ENCODE assay signal across 28 mouse cellular contexts in the genomic region with DNA sequence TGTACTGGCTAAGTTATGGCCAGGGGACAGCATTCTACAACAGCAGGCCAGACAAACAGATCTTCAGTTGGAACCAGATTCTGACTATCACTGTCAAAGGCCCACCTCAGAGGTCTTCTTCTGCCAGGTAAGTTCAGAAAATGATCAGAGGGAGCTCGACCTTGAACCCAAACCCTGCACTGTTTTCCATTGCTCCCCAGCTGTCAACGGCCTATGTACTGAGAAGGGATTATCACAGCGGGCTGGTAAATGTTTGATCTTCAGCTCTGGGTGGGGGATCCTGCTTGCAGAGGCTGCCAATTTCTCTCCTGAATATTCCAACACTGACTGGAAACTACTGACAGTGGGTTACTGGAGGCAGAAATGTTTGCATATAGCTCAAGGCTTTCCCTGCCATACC. TPM values are rescaled to one million over a fixed set of nuclear protein-coding genes. Genes with fewer than 3 reads are reported as not detected.
DNase-seq lines count a peak whose midpoint lies in the region; ATAC-seq and TF ChIP-seq lines count a peak whose summit lies in the region.
"Had no signal": no experiment of that assay in that cellular context is flagged by ENCODE, and none has a peak within 500 bp of the region (broad histone marks: within the 10 kb centered on the region; RNA-seq: fewer than 3 reads in every experiment).

No protein-coding gene starts in this region.

- no peak overlapping the region for H3K4me3 ChIP-seq in kidney, adult 2 months (ENCODE audit: insufficient read depth, low read depth, low read length)
- no peak overlapping the region for H3K4me3 ChIP-seq in kidney, embryonic 15.5 days (replicated peaks)
- H3K4me3 ChIP-seq in liver, embryonic 16.5 days (ENCODE audit: low read depth, low read length) = no peak overlapping the region
- H3K4me3 ChIP-seq: hindbrain, embryonic 15.5 days; limb, embryonic 10.5 days; limb, embryonic 15.5 days had no signal

- no peaks in the 10 kb centered on the region for H3K36me3 ChIP-seq in kidney, adult 2 months (ENCODE audit: control insufficient read depth, insufficient read depth, low read length)
- no peaks in the 10 kb centered on the region for H3K36me3 ChIP-seq in kidney, embryonic 15.5 days
- no peaks in the 10 kb centered on the region for H3K36me3 ChIP-seq in liver, embryonic 16.5 days (ENCODE audit: control insufficient read depth, insufficient read depth)
- H3K36me3 ChIP-seq: hindbrain, embryonic 15.5 days; limb, embryonic 10.5 days; limb, embryonic 15.5 days had no signal

- no peak; the same call in 1 of the 2 replicates for ATAC-seq in kidney, embryonic 15.5 days (replicated peaks; ENCODE audit: low FRiP score)
- peak; percentile 77 for ATAC-seq in liver, embryonic 16.5 days (ENCODE audit: low read depth)
- ATAC-seq: CD4-positive, CD25-positive, alpha-beta regulatory T cell, adult 4 months; forebrain, embryonic 14.5 days; inflammation-experienced regulatory T-cells, adult 6 months had no signal

- intact Hi-C loops in left cerebral cortex, postnatal 10 days (cut with DNase I) = loop anchor here (5.0 to 10.0 kb wide), 2 partner anchors 739 to 942 kb away; no protein-coding TSS in a partner anchor

- no peak for TF ChIP-seq POLR2A in kidney, adult 2 months (IDR thresholded peaks at IDR 0.05; ENCODE audit: low read depth, low read length)

- peak overlapping the region; percentile 59; the same call in 1 of the 2 replicates for H3K27ac ChIP-seq in kidney, adult 2 months (ENCODE audit: insufficient read depth, low read depth, low read length)
- no peak overlapping the region for H3K27ac ChIP-seq in kidney, embryonic 15.5 days
- no peak overlapping the region for H3K27ac ChIP-seq in liver, embryonic 16.5 days (ENCODE audit: low read length)
- H3K27ac ChIP-seq: hindbrain, embryonic 15.5 days; kidney, postnatal 0 days; limb, embryonic 10.5 days; limb, embryonic 15.5 days; stomach, postnatal 0 days had no signal

- WGBS in kidney, adult 2 months = 47% methylated on average over 3 of the region's 3 CpGs
- 78% methylated on average over 3 of the region's 3 CpGs for WGBS in kidney, embryonic 15.5 days
- 30% methylated on average over 3 of the region's 3 CpGs for WGBS in liver, embryonic 16.5 days (ENCODE audit: insufficient replicate concordance)

- no peaks in the 10 kb centered on the region for H3K9me3 ChIP-seq in kidney, embryonic 15.5 days (replicated peaks)
- no peaks in the 10 kb centered on the region for H3K9me3 ChIP-seq in liver, embryonic 16.5 days (replicated peaks; ENCODE audit: control insufficient read depth, low read length)
- H3K9me3 ChIP-seq: hindbrain, embryonic 15.5 days; limb, embryonic 10.5 days; limb, embryonic 15.5 days had no signal

- TF ChIP-seq CTCF in kidney, adult 2 months (conservative IDR thresholded peaks at IDR 0.05; ENCODE audit: insufficient read depth, insufficient read length, low read depth, low read length) = no peak

- H3K4me2 ChIP-seq in kidney, embryonic 15.5 days = no peak overlapping the region
- H3K4me2 ChIP-seq in liver, embryonic 16.5 days (ENCODE audit: low read depth, low read length) = no peak overlapping the region
- H3K4me2 ChIP-seq: heart, embryonic 11.5 days; hindbrain, embryonic 15.5 days; limb, embryonic 15.5 days; midbrain, embryonic 11.5 days had no signal

- H3K27me3 ChIP-seq in kidney, adult 2 months (replicated peaks; ENCODE audit: control insufficient read depth, insufficient read depth, low read length) = no peaks in the 10 kb centered on the region
- H3K27me3 ChIP-seq in kidney, embryonic 15.5 days = no peaks in the 10 kb centered on the region
- no peaks in the 10 kb centered on the region for H3K27me3 ChIP-seq in liver, embryonic 16.5 days (ENCODE audit: control insufficient read depth, insufficient read depth, low read depth, low read length)
- H3K27me3 ChIP-seq: hindbrain, embryonic 15.5 days; limb, embryonic 15.5 days had no signal

- DNase-seq in kidney, adult 2 months = peak; percentile 90
- DNase-seq in kidney, adult 9 months = peak; percentile 91
- DNase-seq in kidney, postnatal 36 days = peak; percentile 77 to 84
- no peak for DNase-seq in left cerebral cortex, postnatal 10 days (ENCODE audit: extremely low spot score in 1 of 2, low spot score in 2 of 2)
- no peak for DNase-seq in heart, adult 11 months
- DNase-seq: adrenal gland, postnatal 10 days; cerebellum, adult 8-10 months; cerebellum, postnatal 25 days; gastrocnemius, postnatal 14 days; heart, postnatal 4 days; lung, postnatal 36 days; right cerebral cortex, postnatal 4 days; thymus, adult 18-20 months; thymus, postnatal 25 days had no signal

- H3K4me1 ChIP-seq in kidney, adult 2 months (ENCODE audit: control insufficient read depth, insufficient read depth, low read length) = no peaks in the 10 kb centered on the region; the same call in 1 of the 2 replicates
- no peaks in the 10 kb centered on the region for H3K4me1 ChIP-seq in kidney, embryonic 15.5 days
- no peaks in the 10 kb centered on the region for H3K4me1 ChIP-seq in liver, embryonic 16.5 days (ENCODE audit: control insufficient read depth, low read depth, low read length)
- H3K4me1 ChIP-seq: hindbrain, embryonic 15.5 days; limb, embryonic 10.5 days; limb, embryonic 15.5 days had no signal

- H3K9ac ChIP-seq in kidney, embryonic 15.5 days = no peak overlapping the region
- H3K9ac ChIP-seq in liver, embryonic 16.5 days (ENCODE audit: low read depth, low read length) = no peak overlapping the region
- H3K9ac ChIP-seq: hindbrain, embryonic 15.5 days; limb, embryonic 15.5 days had no signal

RNA-seq across cellular contexts. Expression of gene Gpr137b, which starts 20.4 kb away (rescaled TPM):
- polyA plus RNA-seq in kidney, adult 2 months (2012; rRNA removed) = 283 and 302 TPM in 2 replicates
- 17.4 and 22.4 TPM in 2 replicates for polyA plus RNA-seq in kidney, embryonic 15.5 days (2015; fragmentation: Nextera tagmentation; extraction: Ambion mirVana)
- 2.8 and 5.2 TPM in 2 replicates for polyA plus RNA-seq in liver, embryonic 16.5 days (2015; fragmentation: Nextera tagmentation; extraction: Ambion mirVana)
- total RNA-seq in left cerebral cortex, postnatal 10 days (2021) = 10 to 100 TPM; 16.7 to 20.6 TPM
- total RNA-seq: granulocyte monocyte progenitor cell, adult 5-6 weeks had no signal

RNA-seq across cellular contexts. Expression of gene Nid1, which starts 23.1 kb away (rescaled TPM):
- 64.6 and 67.6 TPM in 2 replicates for polyA plus RNA-seq in kidney, adult 2 months (2012; rRNA removed)
- 87.0 and 104 TPM in 2 replicates for polyA plus RNA-seq in kidney, embryonic 15.5 days (2015; fragmentation: Nextera tagmentation; extraction: Ambion mirVana)
- polyA plus RNA-seq in liver, embryonic 16.5 days (2015; fragmentation: Nextera tagmentation; extraction: Ambion mirVana) = 32.1 and 37.8 TPM in 2 replicates
- 10 to 100 TPM; 26.0 to 27.1 TPM for total RNA-seq in left cerebral cortex, postnatal 10 days (2021)
- total RNA-seq: granulocyte monocyte progenitor cell, adult 5-6 weeks; megakaryocyte, adult 5-6 weeks had no signal

Comparison
In these comparisons a context has a peak if more than half of its experiments do, and no peak if none do; other contexts are left out.
1. RNA of gene Gpr137b, which starts 20.4 kb away (polyA plus RNA-seq): 283 to 302 TPM in kidney, adult 2 months; 17.4 to 22.4 TPM in kidney, embryonic 15.5 days and 2.8 to 5.2 TPM in liver, embryonic 16.5 days; every median in the first group is over 10 times any median in the second.
2. DNase-seq: peak in kidney, adult 2 months (single experiment), kidney, adult 9 months (single experiment) and kidney, postnatal 36 days (2 of 2); none in left cerebral cortex, postnatal 10 days (0 of 2) and heart, adult 11 months (single experiment).